Mouse (Mus musculus): Measurements from ENCODE around the gene Fam107b.

The Fam107b gene

DNA sequence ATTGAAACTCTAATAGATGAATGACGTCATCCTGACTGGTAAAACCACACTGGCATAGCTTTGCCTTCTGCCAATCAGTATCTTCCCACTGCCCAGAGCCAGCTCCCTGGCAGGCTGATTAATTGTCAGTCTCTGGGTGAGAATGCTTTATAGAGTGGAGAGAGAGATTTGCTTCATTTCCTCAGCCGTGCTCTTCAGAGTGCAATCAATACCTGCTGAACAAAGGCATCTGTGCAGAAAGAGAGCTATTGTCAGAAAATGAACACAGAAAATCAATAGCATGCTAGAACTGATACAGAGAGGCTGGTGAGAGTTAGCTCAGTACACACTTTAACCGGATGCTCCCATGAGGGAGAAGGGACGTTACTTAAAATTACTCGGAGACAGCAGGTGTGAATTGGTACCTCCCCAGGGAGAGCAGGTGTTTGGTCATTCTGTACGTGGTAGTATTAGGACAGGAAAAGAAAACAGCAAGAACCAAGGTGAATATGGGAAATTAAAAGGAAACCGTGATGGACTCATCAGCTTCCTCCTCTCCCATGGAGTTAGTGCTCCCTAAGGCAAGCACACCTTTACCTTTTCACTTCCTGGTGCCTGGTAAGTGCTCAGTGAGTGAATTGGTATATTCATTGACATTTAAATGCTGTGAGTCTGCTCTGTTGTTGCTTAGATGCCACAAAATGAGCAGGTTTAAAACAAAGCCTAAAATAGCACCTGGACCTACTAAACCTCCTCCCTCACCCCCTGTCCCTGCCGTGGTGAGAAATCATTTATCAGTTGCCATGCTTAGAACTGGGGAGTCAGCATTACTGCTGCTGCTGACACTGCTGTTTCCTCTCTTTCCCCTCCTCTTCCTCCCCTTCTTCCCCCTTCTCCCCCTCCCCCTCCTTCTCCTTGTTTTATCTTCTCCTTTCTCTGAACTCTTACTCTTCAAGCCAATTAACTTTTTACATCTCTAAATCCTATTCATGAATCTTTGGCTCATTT, 38.9 kb downstream of the Fam107b start:
- no peak for DNase-seq

DNA sequence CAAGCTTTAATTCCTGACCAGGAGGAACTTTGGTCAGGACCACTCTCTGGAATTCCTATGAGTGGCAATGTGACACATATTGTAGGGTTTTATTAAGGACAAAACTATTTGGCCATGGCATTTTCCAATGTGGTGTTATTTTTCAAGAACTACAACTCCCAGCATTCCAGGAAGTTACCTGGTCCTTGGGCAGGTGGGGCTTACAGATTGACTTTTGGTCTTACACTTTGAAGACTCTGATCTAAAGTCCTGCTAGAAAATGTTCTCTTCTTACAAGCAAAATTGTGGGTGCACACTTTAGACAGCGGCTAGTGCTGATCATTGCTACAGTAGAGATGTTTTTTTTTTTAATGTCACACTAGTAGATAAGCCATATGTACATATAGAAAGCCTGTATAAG, 48.2 kb downstream of the Fam107b start:
- no peak for DNase-seq

DNA sequence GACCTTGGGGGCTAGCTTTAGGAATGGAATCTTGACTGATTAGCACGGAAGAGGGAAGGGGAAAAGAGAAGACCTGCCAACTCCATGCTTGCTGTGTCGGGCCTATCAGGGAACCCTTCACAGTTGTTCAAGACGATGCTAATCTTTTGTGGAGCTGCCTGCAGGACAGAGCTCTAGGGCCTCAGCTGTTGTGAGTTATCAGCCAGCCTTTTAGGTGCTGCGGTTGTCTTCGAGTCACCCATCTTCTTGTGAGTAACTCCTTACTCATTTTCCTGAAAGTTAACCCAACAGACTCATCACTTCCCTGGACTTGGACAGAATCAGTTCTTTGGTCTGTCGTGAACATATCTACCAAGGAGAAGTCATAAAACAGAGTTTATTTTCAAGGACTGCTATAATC, 51.3 kb downstream of the Fam107b start:
- no peak for DNase-seq

DNA sequence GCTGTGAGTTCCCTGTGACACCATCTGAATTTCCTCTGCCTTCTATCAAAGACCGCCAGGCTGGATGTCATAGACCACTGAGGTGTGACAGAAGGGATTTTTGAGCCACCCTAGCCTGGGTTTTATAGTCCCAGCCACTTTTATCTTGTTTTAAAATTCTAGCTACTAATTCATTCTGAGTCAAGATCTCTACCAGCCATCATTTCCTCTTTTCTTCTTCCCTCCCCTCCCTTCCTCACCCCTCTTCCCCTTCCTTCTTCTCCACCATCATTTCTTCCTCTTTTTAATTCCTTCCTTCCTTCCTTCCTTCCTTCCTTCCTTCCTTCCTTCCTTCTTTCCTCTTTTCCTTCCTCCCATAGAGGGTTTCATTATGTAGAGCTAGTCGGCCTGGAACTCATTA, 51.9 kb downstream of the Fam107b start:
- no peak for DNase-seq

DNA sequence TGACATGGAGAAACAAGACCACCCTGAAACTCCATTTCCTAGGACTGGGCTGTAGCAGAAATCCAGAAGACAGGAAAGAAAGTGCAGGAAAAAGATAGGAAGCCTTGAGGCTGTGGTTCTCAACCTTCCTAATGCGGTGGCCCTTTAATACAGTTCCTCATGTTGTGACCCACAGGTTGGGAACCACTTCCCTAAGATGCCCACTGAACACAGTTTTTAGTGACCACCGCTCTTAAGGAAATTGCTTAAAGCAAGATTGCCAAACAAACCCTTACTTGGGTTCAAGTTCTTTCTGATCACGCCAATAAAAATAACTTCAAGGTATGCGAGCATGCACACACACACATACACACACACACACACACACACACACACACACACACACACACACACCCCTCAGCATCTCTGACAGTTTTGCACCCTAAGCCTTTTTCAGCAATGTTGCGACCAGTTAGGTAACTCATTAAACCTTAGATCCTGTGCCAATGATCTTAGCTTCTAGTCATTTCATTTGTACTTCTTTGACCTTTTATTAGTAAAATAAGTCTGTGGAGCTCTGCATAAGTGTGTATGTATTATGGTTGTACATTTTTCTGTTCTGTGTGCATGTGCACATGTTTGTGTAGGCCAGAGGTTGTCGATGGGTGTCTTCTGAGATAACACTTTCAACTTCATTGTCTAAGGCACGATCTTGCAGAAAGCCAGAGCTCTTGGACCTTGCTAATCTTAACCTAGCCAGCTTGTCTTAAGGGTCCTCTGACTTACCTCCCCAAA, 53.1 kb downstream of the Fam107b start:
- peak; percentile 18 for DNase-seq

DNA sequence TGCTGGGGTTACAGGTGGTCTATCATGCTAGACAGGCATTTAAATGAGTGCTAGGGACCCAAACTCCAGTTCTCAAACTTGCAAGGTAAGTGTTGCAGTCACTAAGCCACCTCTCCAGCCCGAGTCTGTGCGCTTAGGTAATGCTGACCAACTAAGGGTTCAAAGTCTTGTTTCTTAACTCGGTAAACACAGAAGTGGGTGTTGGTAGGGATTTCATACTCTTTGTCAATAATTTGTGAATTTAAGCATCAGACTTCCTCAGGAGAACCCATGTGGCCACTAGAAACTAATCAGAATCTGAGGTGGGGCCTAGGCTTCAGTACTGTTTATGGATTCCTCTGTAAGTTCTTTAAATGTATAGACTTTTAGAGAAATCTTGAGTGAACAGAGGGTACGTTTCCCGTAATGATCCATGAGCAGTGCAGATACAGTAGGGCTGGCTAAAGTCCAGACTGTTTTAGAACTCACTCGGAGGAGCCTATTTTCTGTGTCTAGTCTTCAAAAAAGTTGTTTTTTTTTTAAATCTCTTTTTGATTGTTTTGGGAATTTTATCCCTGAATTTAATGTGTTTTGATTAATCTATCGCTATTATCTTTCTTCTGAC, 53.8 kb downstream of the Fam107b start:
- DNase-seq: peak; percentile 64

DNA sequence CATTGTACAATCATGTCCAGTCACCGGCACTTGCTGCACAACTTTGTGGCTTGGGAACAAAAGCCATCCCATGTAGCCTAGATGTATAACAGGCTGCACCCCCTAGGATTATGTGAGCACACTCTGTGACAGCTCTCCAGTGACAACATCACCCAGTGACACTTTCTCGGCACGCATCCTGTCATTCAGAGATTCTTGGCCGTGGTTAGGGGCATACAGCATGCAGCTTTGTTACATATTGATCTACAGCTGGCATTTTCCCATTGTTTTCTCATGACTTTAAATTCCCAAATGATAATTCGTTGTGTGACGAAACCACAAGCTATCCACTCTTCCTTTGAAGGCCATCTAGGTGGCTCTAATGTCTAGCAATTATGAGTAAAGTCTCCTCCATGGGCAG, 58.8 kb downstream of the Fam107b start:
- DNase-seq: no peak

DNA sequence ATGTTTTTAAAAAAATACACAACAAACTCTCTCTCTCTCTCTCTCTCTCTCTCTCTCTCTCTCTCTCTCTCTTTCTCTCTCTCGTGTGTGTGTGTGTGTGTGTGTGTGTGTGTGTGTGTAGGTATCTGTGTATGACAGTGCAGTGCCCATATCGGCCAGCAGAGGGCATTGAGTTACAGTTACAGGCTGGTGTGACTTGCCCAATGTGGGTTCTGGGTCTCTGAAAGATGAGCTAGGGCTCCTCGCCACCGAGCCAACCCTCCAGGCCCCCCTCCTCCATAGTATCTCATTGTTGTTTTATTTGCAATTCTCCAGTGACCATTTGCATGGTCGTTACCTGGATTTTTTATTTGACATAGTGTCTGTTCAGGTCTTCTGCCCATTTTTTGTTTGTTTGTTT, 59.5 kb downstream of the Fam107b start:
- no peak for DNase-seq

DNA sequence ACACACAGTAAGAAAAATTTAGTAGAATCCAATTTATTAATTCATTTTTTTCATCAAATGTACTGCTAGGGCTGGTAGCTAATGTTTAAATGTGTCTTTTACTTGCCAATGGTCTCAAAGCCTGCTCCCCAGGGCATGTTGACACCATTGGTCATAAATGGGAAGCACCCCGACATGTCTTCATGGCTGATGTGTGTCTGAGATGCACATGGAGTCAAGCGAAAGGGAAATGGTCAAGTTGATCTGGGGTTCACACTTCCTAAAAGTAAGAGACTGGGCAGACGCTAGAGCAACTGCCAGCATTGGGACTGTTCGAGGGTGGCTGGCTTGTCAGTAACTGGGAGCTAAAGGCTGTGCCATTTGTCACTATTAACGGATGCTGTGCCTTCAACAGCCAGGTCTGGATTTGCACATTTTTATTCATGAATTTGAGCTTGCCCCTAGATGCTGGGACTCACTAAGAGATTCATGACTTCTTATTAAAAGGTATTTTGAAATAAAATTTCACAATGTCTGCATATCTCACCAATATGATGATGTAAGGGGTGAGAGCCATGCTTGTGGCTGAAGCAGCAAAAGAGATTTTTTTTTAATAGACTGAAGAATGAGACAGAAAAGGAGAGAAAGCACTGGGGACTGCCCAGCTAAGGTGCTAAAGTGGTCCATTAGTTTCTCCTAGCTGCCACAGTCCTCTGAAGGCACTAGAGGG, 60.6 kb downstream of the Fam107b start:
- DNase-seq: no peak

DNA sequence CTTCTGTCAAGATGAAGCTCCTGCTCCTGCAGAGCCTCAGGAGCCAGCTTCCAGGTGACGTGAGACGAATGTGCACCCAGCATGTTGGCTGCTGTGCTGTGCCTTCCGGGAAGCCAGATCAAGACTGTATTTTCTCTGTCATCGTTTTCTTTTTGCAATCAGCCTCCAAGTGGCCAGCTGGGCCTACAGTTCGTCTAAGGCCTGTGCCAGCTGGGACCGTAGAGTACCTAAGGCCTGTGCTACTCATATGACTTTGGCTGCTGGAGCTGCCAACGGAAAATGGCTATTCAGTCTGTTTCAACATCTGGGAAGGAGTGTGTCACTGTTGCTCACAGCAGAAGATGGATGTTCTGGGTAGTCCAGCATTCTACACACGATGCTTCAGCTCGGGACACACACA, 62.8 kb downstream of the Fam107b start:
- DNase-seq: no peak

DNA sequence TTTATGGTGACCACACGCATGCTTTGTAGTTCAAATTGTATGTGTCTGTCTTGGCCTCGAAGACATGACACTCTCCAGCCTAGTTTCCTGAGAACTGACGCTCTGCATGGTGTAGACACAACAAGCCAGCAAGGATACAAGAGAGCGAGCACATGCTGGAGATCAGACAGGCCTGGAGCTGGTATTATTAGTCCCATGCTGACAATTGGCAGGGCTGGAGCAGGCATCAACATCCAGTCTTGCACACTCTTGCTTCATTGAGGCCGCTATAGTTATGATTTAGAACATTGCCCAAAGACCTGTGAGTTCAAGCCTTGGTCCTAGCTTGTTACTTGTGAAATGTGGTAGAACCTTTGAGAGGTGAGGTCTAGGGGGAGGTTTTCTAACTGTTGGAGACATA, 66.5 kb downstream of the Fam107b start:
- no peak for DNase-seq

DNA sequence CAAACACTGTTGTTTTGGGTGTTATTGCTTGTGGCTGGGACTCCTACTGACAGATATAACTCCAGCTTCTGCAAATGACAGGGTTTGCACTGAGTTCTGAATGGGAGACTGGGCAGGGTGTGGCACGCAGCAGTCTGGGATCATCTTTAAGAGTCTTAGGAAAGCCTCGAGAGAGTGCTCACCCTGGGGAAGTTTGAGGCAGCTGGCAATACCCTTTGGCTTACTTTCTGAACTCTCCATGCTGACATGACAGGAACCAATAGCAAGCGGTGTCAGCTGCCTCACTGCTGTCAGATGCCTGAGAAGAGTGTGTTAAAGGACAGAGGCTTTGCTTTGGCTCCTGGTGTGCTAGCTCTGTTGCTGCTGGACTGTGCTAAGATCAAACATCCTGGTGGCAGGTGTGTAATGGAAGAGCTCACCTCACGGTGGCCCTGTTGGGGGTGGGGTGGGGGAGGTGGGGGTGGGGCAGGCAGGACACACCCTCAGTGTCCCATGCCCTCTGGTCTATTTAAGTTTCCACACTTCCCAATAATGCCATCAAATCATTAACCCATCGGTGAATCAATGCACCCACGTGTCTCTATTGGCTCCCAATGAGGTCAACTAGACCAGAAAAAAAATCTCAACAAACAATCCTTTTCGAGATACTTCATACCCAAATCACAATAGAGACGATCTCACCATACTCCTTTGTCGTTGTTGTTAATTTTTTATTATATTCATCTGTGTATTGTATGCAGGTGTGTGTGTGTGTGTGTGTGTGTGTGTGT, 70.9 kb downstream of the Fam107b start:
- DNase-seq: no peak

DNA sequence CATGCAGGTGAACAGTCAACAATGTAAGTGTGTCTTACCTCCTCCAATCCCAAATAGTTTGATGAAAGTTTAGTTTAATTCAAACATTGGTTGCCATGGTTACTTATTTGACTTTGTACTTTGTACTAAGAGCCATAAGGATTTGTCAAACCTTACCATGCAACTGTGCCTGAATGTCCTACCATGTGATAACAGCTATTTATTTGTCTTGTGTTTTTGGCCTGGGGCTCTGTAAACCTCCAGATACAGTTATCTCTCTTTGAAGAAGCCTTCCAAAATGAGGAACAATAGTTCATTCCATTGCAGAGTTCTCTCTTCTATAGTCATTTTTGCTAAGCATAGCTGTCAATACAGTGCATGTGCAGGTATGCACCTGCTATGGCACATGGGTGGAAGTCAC, 72.7 kb downstream of the Fam107b start:
- no peak for DNase-seq

DNA sequence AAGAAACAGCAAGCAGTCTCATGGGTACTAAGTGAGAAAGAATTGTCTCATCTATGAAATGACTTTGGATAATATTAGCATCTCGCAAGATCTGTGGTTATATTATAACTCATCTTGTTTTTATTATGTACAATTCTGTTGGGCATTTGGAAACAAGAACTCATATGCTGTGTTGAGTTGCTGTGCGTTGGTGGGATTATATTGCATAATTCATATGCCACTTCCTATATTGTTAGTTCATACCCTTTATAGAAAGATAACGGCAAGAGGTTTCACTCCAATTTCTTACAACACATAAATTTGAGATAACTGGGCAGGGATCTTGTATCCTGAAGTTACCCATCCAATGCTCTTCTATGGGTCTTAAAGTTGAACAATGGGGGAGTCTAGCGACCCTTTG, 75.5 kb downstream of the Fam107b start:
- DNase-seq: no peak

DNA sequence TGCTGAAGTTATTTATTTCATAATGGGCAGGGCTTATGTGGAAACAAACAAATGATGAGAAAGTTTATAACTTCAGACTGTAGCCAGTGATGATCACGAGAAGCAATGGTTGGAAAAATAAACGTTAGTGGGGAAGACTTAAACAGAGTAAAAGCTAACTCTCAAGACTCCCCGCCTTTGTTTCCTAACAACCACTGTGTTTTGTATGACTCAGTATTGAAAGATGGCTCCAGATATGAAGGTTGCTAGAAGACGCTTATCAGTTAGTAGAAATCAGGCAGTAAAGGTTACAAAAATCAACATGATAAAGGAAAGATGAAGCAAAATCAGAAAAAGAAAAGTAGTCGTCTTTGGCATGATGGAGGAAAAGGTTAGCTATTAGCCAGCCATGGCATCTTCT, 78.9 kb downstream of the Fam107b start:
- DNase-seq: no peak

DNA sequence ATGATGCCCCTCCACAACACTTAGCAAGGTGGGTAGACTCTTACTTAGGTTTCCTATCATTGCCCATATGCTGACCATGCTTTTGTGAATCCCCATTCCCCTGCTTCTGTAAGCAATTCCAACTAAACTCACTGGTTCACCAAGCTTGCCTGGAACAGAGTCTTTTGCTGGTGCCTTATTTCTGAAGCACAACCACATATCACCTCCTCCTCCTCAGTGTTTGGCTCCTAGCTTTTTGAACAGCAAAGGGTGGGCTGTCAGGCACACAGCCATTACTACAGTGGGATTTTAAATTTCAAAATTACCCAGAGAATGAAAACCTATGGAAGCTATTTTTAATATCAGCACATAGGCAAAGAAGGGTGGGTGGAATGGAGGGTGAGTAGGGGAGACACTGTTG, 84.3 kb downstream of the Fam107b start:
- no peak for DNase-seq

DNA sequence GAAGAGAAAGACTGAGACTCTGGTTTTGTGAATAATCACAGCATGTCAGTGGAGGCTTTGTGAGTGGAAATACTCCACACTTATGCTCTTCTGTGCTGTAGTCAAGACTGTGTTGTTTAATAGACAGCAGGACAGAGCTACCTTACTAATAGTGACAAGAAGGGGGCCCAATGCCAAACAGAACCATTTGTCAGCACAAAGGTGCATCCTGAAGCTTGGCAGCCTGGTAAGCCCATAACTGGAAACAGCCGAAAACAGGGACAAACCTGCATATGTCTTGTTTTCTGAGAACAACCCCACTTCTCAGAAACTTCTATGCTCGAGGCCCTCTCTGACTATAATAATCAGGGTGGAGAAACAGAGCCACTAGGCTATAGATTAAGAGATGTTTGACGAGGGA, 85.8 kb downstream of the Fam107b start:
- no peak for DNase-seq

DNA sequence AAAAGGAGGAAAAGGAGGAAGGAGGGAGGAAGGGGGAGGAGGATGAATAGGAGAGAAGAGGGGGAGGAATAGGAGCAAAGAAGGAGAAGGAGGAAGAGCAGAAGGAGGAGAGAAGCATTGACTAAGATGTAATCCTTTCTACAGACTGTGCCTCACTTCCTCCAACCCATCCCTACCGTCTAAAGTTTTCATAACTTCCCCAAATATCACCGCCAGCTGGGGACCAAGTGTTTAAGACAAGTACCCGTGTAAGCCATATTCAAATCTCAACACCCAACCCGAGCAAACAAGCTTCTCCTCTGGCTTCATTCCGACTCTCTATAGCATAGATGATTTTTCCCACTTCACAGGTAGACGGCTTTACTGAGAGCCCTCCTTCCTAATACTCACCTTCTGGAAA, 86.5 kb downstream of the Fam107b start:
- DNase-seq: no peak

DNA sequence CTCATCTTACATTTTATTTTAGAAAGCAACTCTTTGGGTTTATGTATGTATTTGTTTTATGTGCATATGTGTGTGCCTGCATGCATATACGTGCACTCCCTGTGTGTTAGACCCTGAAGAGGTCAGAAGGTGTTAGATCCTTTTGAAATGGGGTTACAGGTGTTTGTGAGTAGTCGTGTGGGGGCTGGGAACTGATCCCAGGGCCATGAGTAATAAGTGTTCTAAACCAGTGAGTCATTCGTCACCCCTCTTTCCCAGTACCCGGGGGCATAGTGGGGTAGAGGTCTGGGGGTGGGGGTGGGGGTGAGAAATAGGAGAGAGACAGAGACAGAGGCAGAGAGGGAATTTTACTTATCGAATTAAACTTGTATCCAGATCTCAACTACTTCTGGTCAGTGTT, 87.1 kb downstream of the Fam107b start:
- DNase-seq: no peak

DNA sequence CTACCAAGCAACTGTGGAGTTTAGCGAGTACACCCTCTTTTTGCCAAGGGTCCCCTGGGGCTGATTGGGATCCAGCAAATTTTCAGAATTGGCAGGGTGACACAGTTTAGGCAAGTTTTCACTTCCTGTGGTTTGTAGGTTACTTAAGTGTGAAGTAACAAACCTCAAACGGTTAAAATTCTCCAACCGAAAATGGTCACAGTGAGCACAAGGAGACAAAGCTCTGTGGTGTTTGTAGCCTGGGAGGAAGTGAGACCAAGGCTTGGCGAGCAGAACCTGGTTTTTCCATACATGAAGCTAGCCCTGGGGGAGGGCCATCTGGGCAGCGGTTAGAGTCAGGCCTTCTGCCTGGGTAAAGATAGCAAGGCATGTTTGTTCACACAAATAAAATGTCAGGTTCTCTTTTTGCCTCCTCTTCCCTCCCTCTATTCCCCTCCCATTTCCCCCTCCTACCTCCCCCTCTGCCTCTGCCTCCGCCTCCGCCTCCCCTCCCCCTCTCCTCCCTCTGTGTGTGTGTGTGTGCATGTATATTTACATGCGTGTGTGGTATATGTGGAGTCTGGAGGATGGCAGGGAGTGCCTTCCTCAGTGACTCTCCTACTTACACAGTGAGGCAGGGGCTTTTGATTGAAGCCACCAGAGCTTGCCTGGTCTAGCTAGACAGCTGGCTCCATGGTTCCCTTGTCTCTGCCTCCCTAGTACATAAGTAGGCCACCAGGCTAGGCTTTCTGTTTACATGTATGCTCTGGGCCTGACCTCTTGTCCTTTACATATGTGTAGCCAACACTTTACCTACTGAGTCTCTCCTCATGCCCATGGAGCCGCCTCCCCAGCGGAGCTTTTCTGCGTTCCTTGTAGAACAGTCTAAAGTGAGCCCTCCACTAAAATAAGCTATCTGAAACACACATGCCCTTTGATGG, 87.8 kb downstream of the Fam107b start:
- DNase-seq: no peak

DNA sequence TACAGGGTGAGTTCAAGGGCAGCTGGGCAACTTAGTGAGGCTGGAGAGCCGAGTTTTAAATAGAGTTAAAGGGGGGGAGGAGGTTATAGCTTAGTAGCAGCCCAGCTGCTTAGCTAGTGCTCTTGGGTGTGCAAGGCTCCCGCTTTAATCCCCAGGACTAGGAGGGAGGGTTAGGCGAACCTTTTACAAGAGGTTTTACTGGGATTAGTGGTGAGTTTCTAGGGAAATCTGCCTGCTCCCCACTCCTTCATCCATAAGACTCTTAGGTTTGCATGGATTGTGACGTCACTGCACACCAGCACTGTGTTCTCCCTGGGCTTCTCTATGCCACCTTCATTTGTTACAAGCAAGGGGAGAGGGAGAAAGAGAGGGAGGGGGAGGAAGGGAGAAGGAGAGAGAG, 88.6 kb downstream of the Fam107b start:
- DNase-seq: no peak
